Mouse (Mus musculus): ENCODE results near the gene Glt1d1. TPM values are rescaled to one million over a fixed set of nuclear protein-coding genes. Genes with fewer than 3 reads are reported as not detected.
A peak's percentile ranks its signal among the peaks of the same experiment; 100 is the strongest.

The Glt1d1 gene
- polyA plus RNA-seq, 1 experiment: 2.5 TPM

- Histone ChIP-seq H3K4me1 (ENCODE audit: control insufficient read depth, insufficient read depth, low read length) (peaks cover 17% of the 10 kb centered on the region), H3K4me3 (ENCODE audit: insufficient read depth, low read depth, low read length) (peak overlapping the region; percentile 91), H3K27me3 (replicated peaks; ENCODE audit: control insufficient read depth, insufficient read depth, low read length) (no peaks in the 10 kb centered on the region), H3K36me3 (ENCODE audit: control insufficient read depth, insufficient read depth, low read length) (no peaks in the 10 kb centered on the region), H3K27ac (ENCODE audit: insufficient read depth, low read depth, low read length) (no peak overlapping the region)
- TF ChIP-seq POLR2A (IDR thresholded peaks at IDR 0.05; ENCODE audit: low read depth, low read length) (no peak), CTCF (conservative IDR thresholded peaks at IDR 0.05; ENCODE audit: insufficient read depth, insufficient read length, low read depth, low read length) (no peak)
- no peak for DNase-seq
- WGBS: 8% methylated on average over 5 of the region's 5 CpGs
Measured at GRCm38 (mm10) chr5:127616151-127616550, 15.9 kb upstream of the Glt1d1 start.

DNA sequence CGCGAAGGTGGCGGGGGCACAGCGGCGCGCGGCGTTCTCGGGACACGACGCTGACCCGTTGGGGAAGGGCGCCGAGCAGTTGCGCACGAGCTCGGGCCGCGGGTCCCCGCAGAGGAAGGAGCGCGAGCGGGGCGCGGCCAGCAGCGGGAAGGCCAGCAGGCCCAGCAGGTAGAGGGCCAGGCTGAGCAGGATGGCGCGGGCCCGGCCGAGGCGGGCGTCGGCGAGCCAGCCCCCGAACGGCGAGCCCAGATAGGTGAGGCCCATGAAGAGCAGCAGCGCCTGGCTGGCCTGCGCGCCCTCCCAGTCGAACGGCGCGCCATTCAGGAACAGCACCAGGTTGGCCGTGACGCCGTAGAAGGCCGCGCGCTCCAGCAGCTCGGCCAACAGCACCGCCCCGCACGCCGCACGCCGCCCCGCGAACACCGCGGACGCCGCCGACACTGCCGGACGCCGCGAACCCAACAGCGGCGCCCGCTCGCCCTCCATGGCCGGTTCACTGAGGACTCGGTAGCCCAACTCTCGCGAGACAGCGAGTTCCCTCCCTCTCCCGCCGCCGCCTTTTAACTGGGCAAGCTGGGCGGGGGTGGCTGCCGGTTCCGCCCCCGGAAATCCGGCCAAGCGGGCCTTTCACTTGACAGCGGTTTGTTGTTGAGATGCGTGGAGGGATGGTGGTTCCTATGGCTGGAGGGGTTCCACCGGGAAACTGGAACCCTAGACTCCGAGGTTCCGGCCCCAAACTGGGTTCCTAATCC is 15.0 kb upstream of the Glt1d1 start:
- TF ChIP-seq CTCF (conservative IDR thresholded peaks at IDR 0.05; ENCODE audit: insufficient read depth, insufficient read length, low read depth, low read length) (no peak), POLR2A (IDR thresholded peaks at IDR 0.05; ENCODE audit: low read depth, low read length) (no peak)
- WGBS: 1% methylated on average over 90 of the region's 91 CpGs
- H3K27me3 ChIP-seq (replicated peaks; ENCODE audit: control insufficient read depth, insufficient read depth, low read length): no peaks in the 10 kb centered on the region
- DNase-seq: peak; percentile 99
- peak overlapping the region; percentile 58 for H3K27ac ChIP-seq (ENCODE audit: insufficient read depth, low read depth, low read length)
- peaks cover 12% of the 10 kb centered on the region for H3K4me1 ChIP-seq (ENCODE audit: control insufficient read depth, insufficient read depth, low read length)
- peak overlapping the region; percentile 91 for H3K4me3 ChIP-seq (ENCODE audit: insufficient read depth, low read depth, low read length)
- no peaks in the 10 kb centered on the region for H3K36me3 ChIP-seq (ENCODE audit: control insufficient read depth, insufficient read depth, low read length)

DNA sequence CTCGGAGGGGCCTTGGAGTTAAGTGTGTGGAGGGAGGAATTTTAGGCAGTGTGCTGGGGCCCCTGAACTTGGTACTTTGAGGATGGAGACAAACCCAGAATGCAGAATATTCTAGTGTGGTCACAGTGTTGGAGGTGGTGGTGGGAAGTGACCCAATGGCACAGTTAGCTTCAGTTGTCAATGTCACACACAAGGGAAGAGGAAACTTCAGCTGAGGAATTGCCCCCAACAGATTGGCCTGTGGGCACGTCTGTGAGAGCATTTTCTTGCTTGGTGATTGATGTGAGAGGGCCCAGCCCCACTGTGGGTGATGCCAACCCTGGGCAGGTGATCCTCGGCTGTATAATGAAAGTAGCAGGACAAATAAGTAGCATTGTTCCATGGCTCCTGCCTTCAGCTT is 13.2 kb upstream of the Glt1d1 start:
- WGBS: 64% methylated on average over 3 of the region's 3 CpGs
- no peak overlapping the region for H3K27ac ChIP-seq (ENCODE audit: insufficient read depth, low read depth, low read length)
- DNase-seq: no peak
- no peak overlapping the region for H3K4me3 ChIP-seq (ENCODE audit: insufficient read depth, low read depth, low read length)
- H3K36me3 ChIP-seq (ENCODE audit: control insufficient read depth, insufficient read depth, low read length): no peaks in the 10 kb centered on the region
- TF ChIP-seq POLR2A (IDR thresholded peaks at IDR 0.05; ENCODE audit: low read depth, low read length) (no peak), CTCF (conservative IDR thresholded peaks at IDR 0.05; ENCODE audit: insufficient read depth, insufficient read length, low read depth, low read length) (no peak)
- no peaks in the 10 kb centered on the region for H3K27me3 ChIP-seq (replicated peaks; ENCODE audit: control insufficient read depth, insufficient read depth, low read length)
- H3K4me1 ChIP-seq (ENCODE audit: control insufficient read depth, insufficient read depth, low read length): peaks cover 10% of the 10 kb centered on the region

- Histone ChIP-seq H3K4me1 (ENCODE audit: control insufficient read depth, insufficient read depth, low read length) (peaks cover 10% of the 10 kb centered on the region), H3K27ac (ENCODE audit: insufficient read depth, low read depth, low read length) (no peak overlapping the region), H3K36me3 (ENCODE audit: control insufficient read depth, insufficient read depth, low read length) (no peaks in the 10 kb centered on the region), H3K27me3 (replicated peaks; ENCODE audit: control insufficient read depth, insufficient read depth, low read length) (no peaks in the 10 kb centered on the region), H3K4me3 (ENCODE audit: insufficient read depth, low read depth, low read length) (no peak overlapping the region)
- 83% methylated on average over 8 of the region's 8 CpGs for WGBS
- no peak for DNase-seq
- TF ChIP-seq POLR2A (IDR thresholded peaks at IDR 0.05; ENCODE audit: low read depth, low read length) (no peak), CTCF (conservative IDR thresholded peaks at IDR 0.05; ENCODE audit: insufficient read depth, insufficient read length, low read depth, low read length) (no peak)
Measured at GRCm38 (mm10) chr5:127620371-127620770, 11.7 kb upstream of the Glt1d1 start.

- no peaks in the 10 kb centered on the region for H3K27me3 ChIP-seq (replicated peaks; ENCODE audit: control insufficient read depth, insufficient read depth, low read length)
- TF ChIP-seq CTCF (conservative IDR thresholded peaks at IDR 0.05; ENCODE audit: insufficient read depth, insufficient read length, low read depth, low read length) (no peak), POLR2A (IDR thresholded peaks at IDR 0.05; ENCODE audit: low read depth, low read length) (no peak)
- no peak overlapping the region for H3K4me3 ChIP-seq (ENCODE audit: insufficient read depth, low read depth, low read length)
- 78% methylated on average over 10 of the region's 10 CpGs for WGBS
- DNase-seq: no peak
- no peak overlapping the region for H3K27ac ChIP-seq (ENCODE audit: insufficient read depth, low read depth, low read length)
- H3K4me1 ChIP-seq (ENCODE audit: control insufficient read depth, insufficient read depth, low read length): peaks cover 3% of the 10 kb centered on the region
- H3K36me3 ChIP-seq (ENCODE audit: control insufficient read depth, insufficient read depth, low read length): no peaks in the 10 kb centered on the region
Measured at GRCm38 (mm10) chr5:127621108-127621507, 11.0 kb upstream of the Glt1d1 start.

GRCm38 (mm10) chr5:127624427-127625213 is 7.4 kb upstream of the Glt1d1 start:
- no peaks in the 10 kb centered on the region for H3K4me1 ChIP-seq (ENCODE audit: control insufficient read depth, insufficient read depth, low read length)
- 82% methylated on average over 10 of the region's 10 CpGs for WGBS
- no peaks in the 10 kb centered on the region for H3K27me3 ChIP-seq (replicated peaks; ENCODE audit: control insufficient read depth, insufficient read depth, low read length)
- no peaks in the 10 kb centered on the region for H3K36me3 ChIP-seq (ENCODE audit: control insufficient read depth, insufficient read depth, low read length)
- no peak overlapping the region for H3K27ac ChIP-seq (ENCODE audit: insufficient read depth, low read depth, low read length)
- DNase-seq: no peak
- TF ChIP-seq CTCF (conservative IDR thresholded peaks at IDR 0.05; ENCODE audit: insufficient read depth, insufficient read length, low read depth, low read length) (no peak), POLR2A (IDR thresholded peaks at IDR 0.05; ENCODE audit: low read depth, low read length) (no peak)
- no peak overlapping the region for H3K4me3 ChIP-seq (ENCODE audit: insufficient read depth, low read depth, low read length)

- H3K27me3 ChIP-seq (replicated peaks; ENCODE audit: control insufficient read depth, insufficient read depth, low read length): no peaks in the 10 kb centered on the region
- H3K4me3 ChIP-seq (ENCODE audit: insufficient read depth, low read depth, low read length): no peak overlapping the region
- WGBS: 87% methylated on average over 12 of the region's 12 CpGs
- no peaks in the 10 kb centered on the region for H3K36me3 ChIP-seq (ENCODE audit: control insufficient read depth, insufficient read depth, low read length)
- H3K4me1 ChIP-seq (ENCODE audit: control insufficient read depth, insufficient read depth, low read length): no peaks in the 10 kb centered on the region
- no peak for DNase-seq
- TF ChIP-seq POLR2A (IDR thresholded peaks at IDR 0.05; ENCODE audit: low read depth, low read length) (no peak), CTCF (conservative IDR thresholded peaks at IDR 0.05; ENCODE audit: insufficient read depth, insufficient read length, low read depth, low read length) (no peak)
- no peak overlapping the region for H3K27ac ChIP-seq (ENCODE audit: insufficient read depth, low read depth, low read length)
Measured at GRCm38 (mm10) chr5:127627242-127627641, 4.8 kb upstream of the Glt1d1 start.

Measured in kidney, adult 2 months (tissue).